Mouse (Mus musculus) cerebellum, adult 9-10 months (tissue): ENCODE data around the gene Psap.
A peak's percentile ranks its signal among the peaks of the same experiment; 100 is the strongest.

Source experiments
- DNase-seq: peaks from one replicate; pipeline ENCODE4 v3.0.0; 2022

Gene Psap

DNA sequence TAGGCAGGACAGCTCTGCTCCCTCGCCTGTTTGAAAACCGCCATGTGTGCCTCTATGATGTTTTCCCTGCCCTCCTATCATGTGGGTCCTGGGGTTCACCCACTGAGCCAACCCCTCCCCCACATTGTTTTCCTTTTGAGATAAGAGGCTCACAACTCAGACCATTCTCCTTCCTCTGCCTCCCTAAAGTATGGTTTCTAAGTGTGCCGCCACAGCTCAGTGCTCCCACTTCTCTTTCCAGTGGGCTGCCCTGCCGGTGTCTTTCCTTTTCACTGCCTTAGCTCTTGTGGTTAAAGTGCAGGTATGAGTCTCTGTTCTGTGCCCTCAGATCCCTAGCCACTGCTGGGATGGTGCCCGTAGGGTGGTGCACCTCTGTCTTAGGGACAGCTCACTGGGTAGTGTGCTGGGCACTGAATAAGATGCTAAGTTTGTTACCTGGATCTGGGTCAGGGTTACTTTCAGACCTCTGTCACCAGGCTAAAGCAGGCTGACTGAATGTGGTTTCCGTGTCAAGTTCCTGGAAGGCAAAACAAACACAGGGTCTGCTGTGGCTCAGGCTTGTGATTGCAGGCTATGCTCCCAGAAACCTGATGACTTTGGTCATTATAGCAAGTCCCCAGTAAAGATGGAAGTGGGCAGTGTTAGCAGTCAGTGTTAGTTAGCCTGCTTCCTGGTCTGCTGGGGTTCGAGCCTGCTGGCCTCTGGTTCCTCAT is 12.8 kb downstream of the Psap start:
- DNase-seq = no peak

- DNase-seq = no peak
Measured at GRCm38 (mm10) chr10:60290739-60291110, 13.3 kb downstream of the Psap start.

DNA sequence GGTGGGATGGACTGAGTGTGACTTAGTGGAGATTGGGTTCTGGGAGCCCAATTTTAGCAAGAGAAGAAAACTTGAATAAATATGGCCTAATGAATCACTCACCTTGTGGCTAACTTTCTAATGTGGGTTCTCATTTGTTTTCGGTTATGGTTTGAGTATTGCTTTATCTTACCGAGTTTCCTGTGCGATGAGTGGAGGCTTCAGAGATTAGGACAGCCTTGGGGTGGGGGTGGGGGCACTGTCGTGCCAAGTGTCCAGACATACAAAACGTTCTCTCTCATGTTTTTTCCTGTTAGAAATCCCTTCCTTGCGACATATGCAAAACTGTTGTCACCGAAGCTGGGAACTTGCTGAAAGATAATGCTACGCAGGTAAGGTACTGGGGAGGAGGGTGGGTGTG is 14.8 kb downstream of the Psap start:
- DNase-seq = no peak

DNA sequence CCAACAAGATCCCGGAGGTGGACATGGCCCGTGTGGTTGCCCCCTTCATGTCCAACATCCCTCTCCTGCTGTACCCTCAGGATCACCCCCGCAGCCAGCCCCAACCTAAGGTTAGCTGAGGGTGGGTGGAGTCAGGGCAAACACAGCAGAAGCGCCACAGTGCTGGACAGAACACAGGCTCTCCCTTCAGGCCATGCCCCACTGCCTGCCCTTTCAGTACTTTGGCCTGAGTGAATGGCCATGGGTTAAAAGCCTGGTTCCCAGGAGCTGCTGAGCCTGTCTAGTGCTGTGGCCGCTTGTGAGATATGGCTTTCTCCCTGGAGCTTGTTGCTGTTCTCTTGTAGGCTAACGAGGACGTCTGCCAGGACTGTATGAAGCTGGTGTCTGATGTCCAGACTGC is 17.2 kb downstream of the Psap start:
- no peak for DNase-seq

- DNase-seq = no peak
Measured at GRCm38 (mm10) chr10:60295356-60295755, 17.9 kb downstream of the Psap start.

DNA sequence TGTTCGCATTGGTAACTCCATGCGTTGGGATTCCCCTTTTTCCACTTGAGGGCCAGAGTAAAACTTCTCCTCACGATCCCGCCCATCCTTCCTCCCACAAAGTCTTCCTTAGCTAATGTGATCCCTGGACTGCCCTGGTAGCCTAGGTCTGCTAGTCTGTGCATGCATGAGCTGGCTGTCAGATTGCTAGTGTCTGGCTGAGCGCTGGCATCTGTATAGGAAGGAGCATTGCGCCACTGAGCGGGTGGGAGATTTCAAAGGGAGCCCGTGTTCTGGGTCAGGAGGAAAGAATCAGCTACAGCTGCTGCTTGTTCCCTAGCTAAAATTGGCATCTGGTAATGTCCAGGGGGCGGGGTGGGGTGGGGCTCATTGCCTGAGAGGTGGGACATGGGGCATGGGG is 18.6 kb downstream of the Psap start:
- no peak for DNase-seq

- DNase-seq = no peak
Measured at GRCm38 (mm10) chr10:60299636-60300035, 22.2 kb downstream of the Psap start.

- no peak for DNase-seq
Measured at GRCm38 (mm10) chr10:60303419-60303818, 26.0 kb downstream of the Psap start.

- DNase-seq = peak; percentile 83
Measured at GRCm38 (mm10) chr10:60304854-60305628, 27.6 kb downstream of the Psap start.

DNA sequence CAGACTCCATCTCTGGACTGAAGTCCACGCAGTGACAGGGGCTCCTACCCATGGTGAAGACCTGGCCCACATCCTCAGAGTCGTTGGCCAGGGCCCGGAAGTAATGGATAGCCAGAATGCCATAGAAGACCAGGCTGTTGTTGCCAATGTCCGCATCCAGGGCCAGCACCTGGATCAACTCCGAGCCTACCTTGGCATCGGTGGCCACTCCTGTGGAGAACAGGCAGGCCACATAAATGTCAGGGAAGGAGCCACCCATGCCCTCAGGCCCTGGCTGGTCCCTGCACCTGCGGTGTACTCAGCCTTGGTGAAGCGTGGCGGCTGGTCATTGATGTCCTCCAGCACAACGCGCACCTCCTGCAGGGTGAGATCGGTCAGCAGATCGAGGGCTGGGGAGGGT is 33.2 kb downstream of the Psap start:
- DNase-seq = no peak

DNA sequence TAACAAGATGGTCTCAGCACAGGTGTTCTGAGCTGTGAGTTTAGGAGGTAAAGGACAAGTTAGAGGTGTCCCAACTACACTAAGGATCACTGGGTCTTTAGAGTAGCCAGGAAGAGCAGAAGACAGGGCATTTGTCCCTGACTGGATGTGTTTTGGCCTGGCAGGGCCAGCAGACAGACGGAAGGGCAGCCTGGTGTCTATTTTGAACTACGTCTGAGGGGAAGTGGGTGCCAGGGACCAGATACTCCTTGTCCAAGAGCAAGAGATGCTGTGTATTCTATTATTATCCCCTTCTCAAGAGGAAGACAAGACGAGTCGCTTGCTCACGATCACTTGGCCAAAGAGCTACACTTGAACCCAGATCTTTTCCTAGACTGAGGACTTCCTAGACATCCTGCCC is 36.2 kb downstream of the Psap start:
- no peak for DNase-seq

DNA sequence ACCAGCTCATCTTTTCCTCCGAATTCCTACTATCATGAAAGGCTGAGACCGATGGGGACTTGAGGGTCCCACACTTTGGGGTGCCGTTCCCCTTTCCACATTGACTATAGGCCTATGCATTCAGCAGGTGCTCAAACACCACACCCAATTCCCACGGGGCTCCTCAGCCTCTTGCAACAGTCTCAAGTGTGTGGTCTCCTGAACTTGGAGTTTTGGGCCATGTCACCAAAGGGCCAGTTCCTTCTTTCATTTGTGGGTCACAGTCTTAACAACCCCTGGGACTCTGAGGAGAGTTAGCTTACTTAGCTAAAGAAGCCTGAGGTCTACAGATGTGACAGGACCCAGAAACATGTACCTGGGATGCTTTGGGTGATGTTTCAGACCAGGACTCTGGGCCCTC is 38.7 kb downstream of the Psap start:
- DNase-seq = no peak

DNA sequence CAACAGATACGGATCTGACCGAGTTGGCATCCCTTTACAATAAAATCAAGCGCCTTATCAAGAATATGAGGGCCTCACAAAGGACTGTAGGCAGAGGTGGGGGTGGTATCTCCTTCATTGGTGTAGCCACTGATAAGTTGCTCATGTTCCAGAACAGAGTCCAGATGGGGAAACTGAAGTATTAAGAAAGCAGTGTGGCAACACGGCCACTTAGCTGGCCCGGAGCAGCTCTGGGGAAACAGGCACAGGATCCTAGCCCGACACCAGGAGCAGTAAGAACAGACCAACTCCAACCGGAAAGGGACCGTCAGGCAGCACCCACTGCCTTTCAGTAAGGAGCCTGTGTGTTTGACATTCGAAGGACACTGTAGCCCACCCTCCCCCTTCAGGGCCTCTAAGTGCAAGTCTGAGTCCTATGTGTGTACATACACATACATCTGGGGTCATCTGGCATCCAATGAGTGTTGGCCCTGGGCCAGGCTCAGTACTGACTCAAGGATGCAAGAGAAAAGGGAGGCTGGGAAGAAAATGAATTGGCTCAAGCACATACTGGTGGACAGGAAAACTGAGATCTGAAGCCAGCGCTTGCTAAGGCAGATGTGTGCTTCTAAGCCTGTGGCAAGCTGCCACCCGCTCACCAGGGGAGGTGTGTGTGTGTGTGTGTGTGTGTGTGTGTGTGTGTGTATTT is 51.7 kb downstream of the Psap start:
- no peak for DNase-seq

- DNase-seq = no peak
Measured at GRCm38 (mm10) chr10:60334583-60334982, 57.2 kb downstream of the Psap start.

- DNase-seq = no peak
Measured at GRCm38 (mm10) chr10:60335021-60335420, 57.6 kb downstream of the Psap start.

GRCm38 (mm10) chr10:60341528-60341927 is 64.1 kb downstream of the Psap start:
- DNase-seq = no peak

DNA sequence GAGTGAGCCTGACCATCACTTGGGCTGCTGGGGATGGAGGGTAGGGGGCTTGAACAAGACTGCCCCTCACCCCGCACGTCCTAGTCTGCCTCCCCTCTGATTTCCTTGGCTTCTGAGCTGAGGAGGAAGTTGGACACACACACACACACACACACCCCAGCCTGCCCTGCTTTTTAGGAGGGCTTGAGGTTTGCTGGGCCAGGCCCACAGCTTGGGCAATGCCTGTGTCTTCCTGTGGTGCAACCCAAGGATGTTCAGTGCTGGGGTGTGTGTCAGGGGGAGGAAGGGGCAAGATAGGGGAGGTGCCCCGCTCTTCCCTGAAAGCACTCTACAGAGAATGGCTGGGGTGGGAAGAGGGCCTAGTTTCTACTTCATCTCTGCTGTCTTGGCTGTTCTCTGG is 66.7 kb downstream of the Psap start:
- no peak for DNase-seq

- no peak for DNase-seq
Measured at GRCm38 (mm10) chr10:60346056-60346455, 68.6 kb downstream of the Psap start.

DNA sequence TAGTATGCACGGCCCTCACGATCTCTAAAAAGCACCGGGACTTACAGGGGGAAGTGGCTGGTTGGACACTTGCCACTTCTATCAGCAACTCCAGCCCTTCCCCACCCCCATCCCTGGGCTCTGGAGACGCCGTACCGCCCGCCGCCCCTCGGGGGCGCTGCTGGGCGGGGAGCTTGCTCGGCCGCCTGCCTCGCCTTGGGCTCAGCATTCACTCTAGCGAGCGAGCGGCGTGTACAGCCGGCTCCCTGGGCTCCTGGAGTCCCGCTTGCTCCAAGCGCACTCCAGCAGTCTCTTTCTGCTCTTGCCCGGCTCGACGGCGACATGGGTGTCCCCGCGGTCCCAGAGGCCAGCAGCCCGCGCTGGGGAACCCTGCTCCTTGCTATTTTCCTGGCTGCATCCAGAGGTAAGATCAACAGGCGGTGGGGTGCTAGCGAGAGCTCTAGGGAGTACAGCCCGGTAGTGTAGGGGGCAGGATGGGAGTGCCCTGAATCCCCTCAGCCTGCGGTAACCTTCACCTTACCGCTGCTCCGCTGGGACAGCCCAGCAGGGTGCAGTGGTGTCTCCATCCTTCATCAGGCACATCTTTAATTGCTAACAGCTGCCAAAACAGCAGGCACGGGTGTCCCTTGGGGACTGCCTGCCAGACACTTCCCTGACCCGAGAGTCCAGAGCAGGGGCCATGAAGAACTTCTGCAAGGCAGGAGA is 69.4 kb downstream of the Psap start, which contains the start of gene Vsir:
Gene Vsir (plus strand): TSS at position 151 of the 705 bp plus-strand sequence.
- DNase-seq = peak; percentile 26

DNA sequence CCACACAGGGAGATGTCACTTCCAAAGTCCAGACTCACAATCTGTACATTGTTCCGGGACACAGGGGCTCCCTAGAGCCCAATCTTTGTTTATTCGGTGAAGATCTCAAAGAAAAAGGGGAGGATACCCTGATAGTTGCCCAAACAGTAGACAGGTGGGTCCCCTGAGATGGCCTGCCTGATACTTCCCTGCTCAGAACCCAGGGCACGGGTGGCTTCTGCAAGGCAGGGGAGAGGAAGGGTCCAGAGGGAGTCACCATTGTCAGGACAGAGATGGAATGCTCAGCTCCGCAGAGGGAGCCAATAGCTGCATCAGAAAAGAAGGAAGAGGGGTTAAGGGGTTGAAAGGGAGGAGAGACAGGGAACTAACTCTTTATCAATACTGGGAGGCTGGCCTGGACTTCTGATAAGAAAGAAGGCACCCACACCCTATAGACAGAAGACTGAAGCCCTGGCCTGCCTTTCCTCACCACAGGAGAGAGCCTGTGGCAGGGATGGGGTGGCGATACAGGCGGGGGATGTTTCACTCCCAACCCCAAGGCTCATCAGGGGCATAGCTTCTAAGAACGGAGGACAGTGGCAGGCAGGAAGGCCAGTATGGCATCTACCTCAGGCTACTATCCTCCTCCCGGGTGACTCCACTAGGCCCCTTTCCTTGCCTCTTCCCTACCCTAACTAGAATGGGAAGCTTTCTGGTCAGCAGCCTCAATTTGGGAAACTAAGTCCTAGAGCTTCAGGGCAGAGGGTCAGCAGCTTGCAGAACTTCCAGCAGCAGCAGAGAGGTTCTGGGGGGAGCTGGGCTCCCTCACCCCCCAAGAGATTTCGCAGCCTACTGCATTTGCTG is 70.6 kb downstream of the Psap start:
- DNase-seq = no peak

GRCm38 (mm10) chr10:60349056-60349455 is 71.6 kb downstream of the Psap start:
- DNase-seq = no peak

- no peak for DNase-seq
Measured at GRCm38 (mm10) chr10:60349644-60350043, 72.2 kb downstream of the Psap start.
